Mouse (Mus musculus) embryonic fibroblast, embryonic 13.5 days (primary cell): Measurements from ENCODE around the gene Ccl17. TPM values are rescaled to one million over a fixed set of nuclear protein-coding genes. Genes with fewer than 3 reads are reported as not detected.
A peak's percentile ranks its signal among the peaks of the same experiment; 100 is the strongest.
"Not testable (repeated sequence)": the region's sequence is repeated elsewhere in the genome, so short reads cannot be mapped to it uniquely, and the experiment has no call there.

Experiments used
- H3K27ac ChIP-seq: 2 replicates; pipeline ENCODE4 v1.5.1; 2012; ENCODE audit warnings: low read length, control low read depth, inconsistent platforms; ENCODE audit not compliant: insufficient read depth
- H3K4me1 ChIP-seq: 2 replicates; pipeline ENCODE4 v1.6.1; 2011; ENCODE audit warnings: low read length; ENCODE audit not compliant: control insufficient read depth, insufficient read depth
- H3K4me3 ChIP-seq: 2 replicates; pipeline ENCODE4 v1.5.1; 2011; ENCODE audit warnings: mild to moderate bottlenecking, control low read depth, low read length; ENCODE audit not compliant: insufficient read depth
- CTCF ChIP-seq: IDR thresholded peaks from 2 replicates; pipeline ENCODE4 v1.5.1; 2011; ENCODE audit warnings: mild to moderate bottlenecking, control low read depth, low read length, moderate library complexity, borderline replicate concordance; ENCODE audit not compliant: insufficient read depth
- POLR2A ChIP-seq: IDR thresholded peaks from 2 replicates; pipeline ENCODE4 v1.6.1; 2011; ENCODE audit warnings: low read depth, mild to moderate bottlenecking, control low read depth, low read length, moderate library complexity
- polyA plus RNA-seq: library from polyadenylated mRNA; stranded (reverse); fragments of >200 nt; gene quantifications from 2 replicates; pipeline ENCODE4 v1.2.4, GENCODE M21; 2011; ENCODE audit warnings: low read depth; ENCODE audit not compliant: missing spikeins, insufficient read length

Gene Ccl17
- polyA plus RNA-seq, 1 experiment: not detected

GRCm38 (mm10) chr8:94820553-94820952 lies 10.3 kb downstream of the Ccl17 start:
- Histone ChIP-seq H3K27ac (no peak overlapping the region), H3K4me3 (no peak overlapping the region)
- TF ChIP-seq POLR2A (no peak), CTCF (no peak)

GRCm38 (mm10) chr8:94821381-94821780 lies 11.1 kb downstream of the Ccl17 start:
- no peak overlapping the region for H3K27ac ChIP-seq
- peaks cover 2% of the 10 kb centered on the region; the same call in 1 of the 2 replicates for H3K4me1 ChIP-seq
- H3K4me3 ChIP-seq: no peak overlapping the region
- TF ChIP-seq CTCF: no peak
- TF ChIP-seq POLR2A: no peak

More at GRCm38 (mm10) chr8:94820553-94820952, 10.3 kb downstream of the Ccl17 start:
- H3K4me1 ChIP-seq: no peaks in the 10 kb centered on the region

DNA sequence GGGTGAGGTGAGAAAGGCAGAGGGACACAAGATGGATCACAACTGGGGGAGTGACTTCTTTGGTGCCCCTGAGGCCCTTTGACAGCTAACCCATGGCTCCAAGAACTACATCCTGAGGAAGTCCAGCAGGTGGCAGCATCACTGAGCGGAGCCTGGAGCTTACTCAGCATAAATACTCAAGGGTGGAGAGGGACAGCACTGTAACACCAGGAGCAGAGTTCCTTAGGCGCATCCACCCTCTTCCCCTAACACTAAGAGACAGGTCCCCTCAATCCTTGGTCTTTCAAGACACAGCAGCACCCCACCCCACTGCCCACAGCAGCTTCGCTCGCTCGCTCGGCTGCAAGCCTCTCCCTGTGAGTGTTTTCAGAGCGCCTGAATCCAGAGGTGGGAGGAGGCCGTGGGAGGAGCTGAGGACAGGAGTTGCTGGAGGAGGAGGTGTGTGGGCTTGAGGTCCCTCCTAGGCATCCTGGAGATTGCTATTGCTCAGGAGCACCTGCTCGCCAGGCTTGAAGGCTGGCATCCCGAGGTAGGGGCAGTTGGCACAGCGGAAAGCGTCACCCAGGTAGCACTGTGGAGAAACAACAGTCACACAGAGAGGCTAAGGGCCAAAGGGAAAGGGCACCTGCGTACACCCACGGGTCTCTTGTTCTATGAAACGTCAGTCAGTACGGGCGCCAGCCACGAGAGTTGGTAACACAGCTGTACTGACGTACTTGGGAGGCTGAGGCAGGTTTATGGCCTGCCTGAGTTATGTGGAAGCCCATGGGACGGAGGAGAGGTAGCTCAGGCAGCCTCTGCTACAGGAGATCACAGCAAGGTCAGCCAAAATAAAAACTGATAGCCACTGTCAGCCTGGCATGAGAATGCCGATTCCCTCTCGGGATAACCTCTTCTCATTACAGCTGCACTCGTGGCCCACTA lies 12.6 kb downstream of the Ccl17 start:
- Histone ChIP-seq H3K4me3 (no peak overlapping the region), H3K4me1 (peaks cover 3% of the 10 kb centered on the region; the same call in 1 of the 2 replicates), H3K27ac (no peak overlapping the region)
- TF ChIP-seq POLR2A (no peak), CTCF (peak; percentile 75; the same call in 1 of the 2 replicates)

DNA sequence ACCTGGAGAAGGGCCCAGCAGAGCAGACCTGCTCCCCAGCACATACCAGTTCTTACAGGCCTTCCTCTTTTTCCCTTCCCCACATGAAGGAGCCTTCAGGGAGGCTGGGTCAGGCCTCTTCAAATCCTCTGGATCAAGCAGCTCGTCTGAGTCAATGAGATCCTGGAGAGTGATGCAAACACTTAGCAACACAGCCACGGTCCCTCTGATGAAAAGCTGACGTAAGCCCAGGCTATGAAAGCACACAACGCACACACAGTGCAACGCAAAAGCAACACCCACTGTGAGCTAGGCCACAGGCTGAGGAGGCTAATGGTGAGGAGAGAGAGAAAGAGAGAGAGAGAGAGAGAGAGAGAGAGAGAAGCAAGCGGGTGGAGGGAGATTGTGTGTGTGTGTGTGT lies 14.9 kb downstream of the Ccl17 start:
- peaks cover 3% of the 10 kb centered on the region; the same call in 1 of the 2 replicates for H3K4me1 ChIP-seq
- H3K27ac ChIP-seq: no peak overlapping the region
- no peak overlapping the region for H3K4me3 ChIP-seq
- no peak for TF ChIP-seq POLR2A
- TF ChIP-seq CTCF: no peak

- no peak overlapping the region for H3K4me3 ChIP-seq
- TF ChIP-seq CTCF (no peak), POLR2A (no peak)
- 0 out of 2 replicates have a peak overlapping the region, but pooled peaks have one; percentile 16 for H3K27ac ChIP-seq
- H3K4me1 ChIP-seq: peaks cover 3% of the 10 kb centered on the region; the same call in 1 of the 2 replicates
Measured at GRCm38 (mm10) chr8:94826210-94826609, 16.0 kb downstream of the Ccl17 start.

DNA sequence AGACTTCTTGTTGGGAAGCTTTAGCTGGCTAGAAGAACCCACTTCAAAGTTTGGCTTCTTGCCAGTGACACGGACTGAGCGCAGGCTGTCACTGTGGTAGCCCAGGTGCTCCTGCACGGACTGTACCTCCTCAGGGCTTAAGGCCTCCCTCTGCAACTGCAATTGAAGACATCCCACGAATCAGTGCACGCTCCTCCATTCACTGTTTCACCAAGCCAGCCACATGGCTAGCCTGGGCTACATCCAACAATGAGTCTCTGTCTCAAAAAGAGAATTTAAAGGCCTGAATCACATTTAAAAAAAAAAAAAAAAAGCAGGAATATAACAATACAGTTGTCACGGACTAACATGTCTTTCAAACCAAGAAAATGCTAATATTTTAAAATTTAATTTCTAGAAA lies 18.0 kb downstream of the Ccl17 start:
- TF ChIP-seq CTCF (no peak), POLR2A (no peak)
- Histone ChIP-seq H3K4me1 (peaks cover 3% of the 10 kb centered on the region; the same call in 1 of the 2 replicates), H3K4me3 (no peak overlapping the region), H3K27ac (no peak overlapping the region)

GRCm38 (mm10) chr8:94833901-94834405 lies 23.7 kb downstream of the Ccl17 start:
- not testable (repeated sequence) for H3K27ac ChIP-seq, H3K4me3 ChIP-seq, H3K4me1 ChIP-seq

GRCm38 (mm10) chr8:94835751-94836150 lies 25.5 kb downstream of the Ccl17 start:
- not testable (repeated sequence) for H3K27ac ChIP-seq, H3K4me3 ChIP-seq, H3K4me1 ChIP-seq

GRCm38 (mm10) chr8:94836456-94837240 lies 26.4 kb downstream of the Ccl17 start:
- peaks cover 7% of the 10 kb centered on the region for H3K4me1 ChIP-seq
- peak overlapping the region; percentile 89 for H3K4me3 ChIP-seq
- H3K27ac ChIP-seq: no peak overlapping the region
- no peak for TF ChIP-seq POLR2A

DNA sequence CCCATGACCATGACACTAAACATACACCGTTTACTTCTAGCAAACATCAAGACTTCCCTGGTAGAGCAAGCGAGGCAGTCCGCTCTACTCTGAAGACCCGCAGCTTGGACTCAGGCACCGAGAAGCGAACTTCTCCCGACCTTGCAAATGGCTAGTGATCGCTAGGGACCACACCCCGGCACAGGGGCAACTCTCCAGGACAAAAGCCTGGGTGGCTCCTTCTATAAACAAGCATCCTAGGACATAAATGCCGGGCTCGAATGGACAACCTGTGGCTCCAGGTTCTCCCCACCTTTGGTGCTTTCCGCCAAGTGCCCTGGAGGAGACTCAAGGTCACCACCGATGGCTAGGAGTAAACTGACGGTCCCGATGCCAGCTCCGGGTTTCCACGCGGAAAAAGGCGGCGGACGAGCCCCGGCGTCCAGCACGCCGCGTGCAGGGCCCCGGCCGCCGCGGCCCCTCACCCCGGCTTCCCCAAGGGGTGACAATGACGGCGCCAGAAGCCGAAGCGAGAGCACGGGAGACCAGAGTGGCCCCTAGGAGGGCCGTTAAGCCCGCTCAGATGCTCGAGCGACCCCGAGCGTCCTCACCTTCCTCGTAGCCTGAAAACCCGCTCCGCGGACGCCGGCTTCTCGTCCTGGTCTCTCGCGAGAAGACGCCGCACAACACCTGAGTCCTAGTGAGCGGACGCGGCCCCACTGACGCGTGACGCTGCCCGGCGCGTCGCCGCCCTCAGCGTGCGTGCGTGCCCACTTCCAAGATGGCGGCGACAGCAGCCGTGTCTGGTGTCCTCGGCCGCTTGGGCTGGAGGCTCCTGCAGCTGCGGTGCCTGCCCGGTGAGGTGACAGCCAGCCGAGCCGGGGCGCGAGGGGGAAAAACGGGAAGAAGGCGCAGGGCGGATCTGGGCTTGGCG lies 27.7 kb downstream of the Ccl17 start, which contains the start of the genes Coq9 and Ciapin1:
TSS of gene Coq9 (plus strand) at position 660 of the 913 bp plus-strand sequence.
TSS of gene Ciapin1 (minus strand) at position 697 of the 913 bp plus-strand sequence.
- TF ChIP-seq POLR2A (peak; percentile 98), CTCF (no peak)
- H3K4me1 ChIP-seq: peaks cover 7% of the 10 kb centered on the region
- H3K27ac ChIP-seq: peak within 1 kb of the TSS; percentile 79
- peak within 1 kb of the TSS; percentile 89 for H3K4me3 ChIP-seq
